Mouse (Mus musculus) heart, postnatal 0 days (tissue): ENCODE data around the gene Irak2. TPM values are rescaled to one million over a fixed set of nuclear protein-coding genes. Genes with fewer than 3 reads are reported as not detected.

Experiments used
- ATAC-seq: fragments of 200-750 bp; cut with Nextera tagmentation; 2 replicates; pipeline ENCODE4 v1.8.0; 2017; ENCODE audit warnings: low read depth, moderate number of reproducible peaks, moderate library complexity; ENCODE audit not compliant: insufficient read depth
- DNase-seq: peaks from one replicate; pipeline ENCODE4 v3.0.0-alpha.2; 2016; ENCODE audit warnings: low spot score
- H3K27ac ChIP-seq: fragments of 300-500 bp; sonication (generic); 2 replicates; pipeline ENCODE4 v1.5.1; 2014; ENCODE audit warnings: low read depth, mild to moderate bottlenecking
- H3K27me3 ChIP-seq: fragments of 300-500 bp; sonication (generic); 2 replicates; pipeline ENCODE4 v1.6.1; 2014; ENCODE audit warnings: low read length, mixed read lengths; ENCODE audit not compliant: control insufficient read depth, insufficient read depth
- H3K36me3 ChIP-seq: fragments of 300-500 bp; sonication (generic); replicated peaks from 2 replicates; pipeline ENCODE4 v1.6.1; 2014; ENCODE audit warnings: low read length, mixed read lengths; ENCODE audit not compliant: control insufficient read depth, insufficient read depth
- H3K4me1 ChIP-seq: fragments of 300-500 bp; sonication (generic); 2 replicates; pipeline ENCODE4 v1.6.1; 2014; ENCODE audit warnings: antibody characterized with exemption; ENCODE audit not compliant: control insufficient read depth, insufficient read depth
- H3K4me2 ChIP-seq: fragments of 300-500 bp; sonication (generic); 2 replicates; pipeline ENCODE4 v1.6.1; 2014; ENCODE audit warnings: low read depth, mild to moderate bottlenecking, low read length, moderate library complexity
- H3K4me3 ChIP-seq: fragments of 300-500 bp; sonication (generic); 2 replicates; pipeline ENCODE4 v1.5.1; 2014; ENCODE audit warnings: low read depth, low read length
- H3K9ac ChIP-seq: fragments of 300-500 bp; sonication (generic); replicated peaks from 2 replicates; pipeline ENCODE4 v1.6.1; 2014; ENCODE audit warnings: low read depth, low read length, mixed read lengths
- H3K9me3 ChIP-seq: fragments of 300-500 bp; sonication (generic); replicated peaks from 2 replicates; pipeline ENCODE4 v1.6.1; 2016; ENCODE audit warnings: low read length; ENCODE audit not compliant: control insufficient read depth
- CTCF ChIP-seq: IDR thresholded peaks from 2 replicates; pipeline ENCODE4 v1.5.1; 2016; ENCODE audit warnings: antibody characterized with exemption, control low read depth, low read depth
- EP300 ChIP-seq: IDR thresholded peaks from 2 replicates; pipeline ENCODE4 v1.6.1; 2016; ENCODE audit warnings: antibody characterized with exemption, low read depth
- WGBS: fragments of 180-500 bp; shearing (Covaris S2); extraction: QIAGEN DNeasy Blood & Tissue Kit; methylation state at CpG from one replicate; pipeline ENCODE4 v1.1.7; 2014; 5-methylcytosine and 5-hydroxymethylcytosine counted together
- polyA plus RNA-seq: library from polyadenylated mRNA; unstranded; fragments of >200 nt; fragmentation: Nextera tagmentation; extraction: Ambion mirVana; gene quantifications from 2 replicates; pipeline ENCODE4 v1.2.1, GENCODE M21; 2015
- total RNA-seq: library from RNA; depleted of rRNA; stranded (reverse); fragments of >200 nt; gene quantifications from 2 replicates; pipeline ENCODE4 v1.2.3, GENCODE M21; 2014; ENCODE audit warnings: low replicate concordance

Gene Irak2
- total and polyA plus RNA-seq, 2 experiments from 2014 or later: 6.3 to 23.2 TPM

GRCm38 (mm10) chr6:113656847-113657246 is 18.6 kb downstream of the Irak2 start:
- TF ChIP-seq EP300: no peak
- no peak for TF ChIP-seq CTCF
- Histone ChIP-seq H3K9me3 (no peaks in the 10 kb centered on the region), H3K4me2 (no peak overlapping the region), H3K9ac (no peak overlapping the region), H3K36me3 (no peaks in the 10 kb centered on the region; the same call in 1 of the 2 replicates), H3K4me1 (peaks cover 24% of the 10 kb centered on the region), H3K27me3 (no peaks in the 10 kb centered on the region), H3K4me3 (no peak overlapping the region), H3K27ac (no peak overlapping the region)
- no peak for ATAC-seq
- DNase-seq: no peak
- WGBS: 81% methylated on average over 6 of the region's 6 CpGs

DNA sequence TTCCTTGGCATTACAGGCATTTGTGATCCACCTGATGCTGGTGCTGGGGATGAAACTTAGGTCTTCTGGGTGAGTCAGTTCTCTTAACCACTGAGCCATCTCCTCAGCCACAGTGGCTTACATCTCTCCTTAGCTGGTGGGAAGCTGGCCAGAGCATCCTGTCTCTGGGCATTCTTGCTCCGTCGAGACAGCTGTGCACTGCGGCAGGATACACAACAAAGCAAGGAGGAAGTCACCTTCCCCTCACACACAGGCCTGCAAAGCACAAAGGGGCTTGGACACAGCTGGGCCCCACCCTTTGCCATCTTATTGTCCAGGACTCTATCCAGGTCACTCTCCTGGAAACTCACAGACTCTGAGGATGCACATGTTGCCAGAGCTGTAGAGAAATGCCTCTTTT is 20.0 kb downstream of the Irak2 start:
- DNase-seq: no peak
- Histone ChIP-seq H3K9ac (no peak overlapping the region), H3K36me3 (no peaks in the 10 kb centered on the region; the same call in 1 of the 2 replicates), H3K27me3 (no peaks in the 10 kb centered on the region), H3K27ac (peak overlapping the region; percentile 69), H3K9me3 (no peaks in the 10 kb centered on the region), H3K4me2 (no peak overlapping the region), H3K4me3 (no peak overlapping the region), H3K4me1 (peaks cover 31% of the 10 kb centered on the region)
- peak; percentile 59 for ATAC-seq
- TF ChIP-seq CTCF (no peak), EP300 (no peak; the same call in 1 of the 2 replicates)
- 51% methylated on average over 3 of the region's 3 CpGs for WGBS

DNA sequence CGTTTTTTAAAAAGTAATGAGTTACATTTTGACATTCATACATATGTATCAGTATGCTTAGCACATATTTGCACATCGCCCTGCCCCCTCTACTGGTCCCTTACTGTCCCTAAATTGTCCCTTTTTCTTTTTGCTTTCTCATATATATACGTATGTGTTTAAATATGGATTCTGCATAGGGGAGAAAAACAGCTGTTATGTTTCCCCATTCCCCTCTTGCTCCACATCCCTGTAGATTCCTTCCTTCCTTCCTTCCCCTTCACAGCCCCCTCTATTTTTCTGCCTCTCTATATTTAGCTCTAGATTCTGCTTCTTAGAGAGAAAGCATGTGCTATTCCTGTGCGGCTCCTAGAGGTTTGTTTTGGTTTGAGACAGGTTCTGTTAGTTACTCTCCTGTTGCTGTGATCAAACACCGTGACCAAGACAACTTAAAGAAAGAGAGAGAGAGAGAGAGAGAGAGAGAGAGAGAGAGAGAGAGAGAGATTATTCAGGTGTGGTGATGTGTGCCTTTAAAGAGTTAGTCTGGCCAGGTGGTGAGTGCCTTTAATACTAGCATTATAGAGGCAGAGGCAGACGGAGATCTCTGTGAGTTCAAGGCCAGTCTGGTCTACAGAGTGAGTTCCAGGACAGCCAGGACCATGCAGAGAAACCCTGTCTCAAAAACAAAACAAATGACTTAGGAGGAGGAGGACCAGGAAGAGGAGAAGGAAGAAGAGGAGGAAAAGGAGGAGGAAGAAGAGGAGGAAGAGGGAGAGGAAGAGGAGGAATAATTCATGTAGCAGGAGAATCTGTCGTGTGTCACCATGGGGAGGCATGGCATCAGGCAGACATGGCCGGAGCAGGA is 21.6 kb downstream of the Irak2 start:
- DNase-seq (peak; percentile 35), ATAC-seq (no peak)
- no peak for TF ChIP-seq EP300
- TF ChIP-seq CTCF: no peak
- H3K9ac ChIP-seq: no peak overlapping the region
- no peaks in the 10 kb centered on the region for H3K9me3 ChIP-seq
- peak overlapping the region; percentile 69 for H3K27ac ChIP-seq
- H3K27me3 ChIP-seq: no peaks in the 10 kb centered on the region
- no peak overlapping the region for H3K4me3 ChIP-seq
- H3K4me1 ChIP-seq: peaks cover 31% of the 10 kb centered on the region
- WGBS: 41% methylated on average over 8 of the region's 8 CpGs
- no peaks in the 10 kb centered on the region; the same call in 1 of the 2 replicates for H3K36me3 ChIP-seq
- H3K4me2 ChIP-seq: no peak overlapping the region

DNA sequence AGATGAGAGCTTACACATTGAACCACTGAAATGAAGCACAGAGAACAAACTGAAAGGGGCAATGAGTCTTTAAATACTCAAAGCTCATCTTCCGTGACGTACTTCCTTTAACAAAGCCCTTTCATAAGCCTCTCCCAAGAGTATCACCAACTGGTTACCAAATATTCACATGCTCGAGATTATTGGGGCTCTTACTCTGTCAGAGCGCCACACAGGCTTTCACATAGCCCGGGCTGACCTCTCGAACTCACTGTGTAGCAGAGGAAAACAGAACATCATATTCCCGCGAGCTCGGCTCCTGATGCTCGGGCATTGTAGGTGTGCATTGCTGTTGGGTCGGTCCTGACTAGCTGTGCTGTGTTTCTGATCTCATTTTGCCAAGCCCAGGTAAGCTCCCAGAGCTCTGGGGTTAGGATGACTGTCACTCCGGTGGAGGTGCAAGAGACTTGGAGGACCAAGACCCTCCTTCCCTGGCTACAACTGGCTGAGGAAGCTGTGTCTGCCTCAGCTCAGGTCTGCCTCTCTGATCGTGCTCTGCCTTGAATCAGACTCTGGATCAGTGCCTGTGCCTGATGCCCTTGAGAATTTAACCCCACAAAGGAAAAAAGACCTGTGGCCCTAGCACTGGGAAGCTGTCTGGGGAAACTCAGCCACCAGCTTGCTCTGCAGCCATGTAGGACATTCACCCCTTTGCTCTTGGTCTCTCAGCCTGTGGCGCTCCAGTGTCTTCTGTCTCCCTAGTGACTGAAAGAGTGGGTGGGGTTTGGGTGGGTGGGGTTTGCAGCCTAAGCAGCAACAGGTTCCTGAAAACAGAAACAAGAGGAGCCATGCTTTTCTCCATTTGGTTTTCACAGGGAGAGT is 22.5 kb downstream of the Irak2 start:
- ATAC-seq (no peak), DNase-seq (no peak)
- H3K36me3 ChIP-seq: no peaks in the 10 kb centered on the region; the same call in 1 of the 2 replicates
- peaks cover 31% of the 10 kb centered on the region for H3K4me1 ChIP-seq
- no peaks in the 10 kb centered on the region for H3K27me3 ChIP-seq
- WGBS: 58% methylated on average over 14 of the region's 14 CpGs
- TF ChIP-seq CTCF (no peak), EP300 (no peak)
- H3K27ac ChIP-seq: peak overlapping the region; percentile 69
- no peak overlapping the region for H3K4me3 ChIP-seq
- H3K4me2 ChIP-seq: no peak overlapping the region
- H3K9me3 ChIP-seq: no peaks in the 10 kb centered on the region
- no peak overlapping the region for H3K9ac ChIP-seq

- Histone ChIP-seq H3K27ac (no peak overlapping the region), H3K9me3 (no peaks in the 10 kb centered on the region), H3K4me3 (no peak overlapping the region), H3K9ac (no peak overlapping the region), H3K4me1 (peaks cover 31% of the 10 kb centered on the region), H3K4me2 (no peak overlapping the region), H3K36me3 (no peaks in the 10 kb centered on the region), H3K27me3 (no peaks in the 10 kb centered on the region)
- DNase-seq: no peak
- 62% methylated on average over 12 of the region's 12 CpGs for WGBS
- no peak for ATAC-seq
- TF ChIP-seq EP300 (no peak), CTCF (no peak)
These were observed 23.3 kb downstream of the Irak2 start for GRCm38 (mm10) chr6:113661353-113662241.
